Mouse (Mus musculus): ENCODE measurements at regions not wholly inside any gene's neighbourhood (a gene's known extent, or its start where the extent isn't known, plus 50 kb on each side); places are given as distances from the start of the nearest gene placed in this dataset.

DNA sequence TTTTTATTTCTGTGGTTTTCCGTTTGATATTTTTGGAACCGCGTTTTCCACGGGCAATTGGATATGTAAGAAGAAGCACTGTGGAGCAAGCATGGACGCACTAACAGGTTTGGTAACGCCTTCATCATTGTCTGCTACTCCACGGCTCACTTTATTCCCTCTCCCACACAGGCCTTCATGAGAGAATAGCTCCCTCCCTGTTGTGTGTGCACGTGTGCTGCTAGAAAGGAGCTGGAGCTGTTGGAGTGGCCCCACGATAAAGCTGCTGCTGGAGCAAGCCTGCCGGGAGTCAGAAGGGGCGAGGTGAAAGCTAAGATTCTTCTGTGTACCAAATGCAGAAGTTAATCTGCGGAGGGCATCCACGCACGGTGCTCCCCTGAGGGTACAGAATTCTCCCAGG is 224.8 kb downstream of the 3110018I06Rik start:
- TF ChIP-seq CTCF (IDR thresholded peaks at IDR 0.05; ENCODE audit: control insufficient read depth, insufficient read depth, insufficient read length) (no peak), MAX (IDR thresholded peaks at IDR 0.05) (no peak)
